Mouse (Mus musculus): ENCODE measurements around the gene Dzip1.

Dzip1 gene

GRCm38 (mm10) chr14:118924673-118925615 lies at the start of gene Dzip1:
TSS of gene Dzip1 (minus strand) at chr14:118925460.
- no peak for DNase-seq (ENCODE audit: low read depth)

DNA sequence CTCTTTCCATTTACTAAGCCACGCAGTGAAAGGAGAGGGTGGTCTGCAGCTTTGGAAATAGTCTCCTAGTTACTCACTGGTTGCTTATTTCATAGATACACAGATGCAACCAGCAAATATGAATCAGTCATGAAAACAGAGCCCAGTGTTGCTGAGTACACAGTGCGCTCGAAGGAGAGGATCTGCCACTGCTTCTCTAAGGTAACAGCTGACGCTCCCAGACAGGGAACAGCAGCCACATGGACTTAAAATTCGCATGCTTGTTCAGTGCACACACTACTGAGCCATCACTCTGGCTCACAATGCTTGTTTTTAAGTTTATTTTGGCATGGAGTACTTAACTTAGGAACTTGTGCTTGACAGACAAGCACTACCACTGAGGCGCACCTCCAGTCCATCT lies 47.0 kb upstream of the Dzip1 start:
- DNase-seq (ENCODE audit: low read depth), result no peak

- DNase-seq (ENCODE audit: low read depth), result no peak
These were observed 42.4 kb upstream of the Dzip1 start for GRCm38 (mm10) chr14:118967646-118968045.

DNA sequence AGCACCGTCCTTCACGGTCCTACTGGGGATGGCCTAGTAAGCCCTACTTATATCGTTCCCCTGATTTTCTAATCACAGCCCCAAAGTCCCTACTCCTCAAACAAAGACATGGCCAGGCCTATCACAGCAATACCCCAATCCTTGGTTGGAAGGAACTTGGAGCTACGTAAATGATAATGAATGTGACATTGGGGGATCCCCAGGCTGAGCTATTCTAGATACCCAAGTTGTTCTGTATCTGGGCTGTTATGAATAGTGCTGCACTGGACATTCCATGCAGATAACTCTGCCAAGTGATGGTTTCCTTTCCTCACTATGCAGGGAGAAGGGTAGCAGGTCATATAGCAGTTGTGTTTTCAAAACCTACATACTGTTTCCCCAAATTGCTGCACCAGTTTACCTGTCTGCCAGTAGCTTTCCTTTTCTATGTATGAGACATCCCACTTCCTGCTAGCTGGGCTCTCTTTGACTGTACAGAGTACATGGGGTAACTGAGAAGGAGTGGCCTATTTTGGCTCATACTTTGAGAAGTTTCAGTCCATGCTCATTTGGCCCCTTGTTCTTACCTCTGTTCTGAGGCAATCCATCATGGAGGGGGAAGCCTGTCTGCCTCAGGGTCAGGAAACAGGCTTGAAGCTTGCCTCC lies 40.2 kb upstream of the Dzip1 start:
- DNase-seq (ENCODE audit: low read depth), result no peak

- DNase-seq (ENCODE audit: low read depth), result no peak
These were observed 32.8 kb upstream of the Dzip1 start for GRCm38 (mm10) chr14:118958010-118958409.

DNA sequence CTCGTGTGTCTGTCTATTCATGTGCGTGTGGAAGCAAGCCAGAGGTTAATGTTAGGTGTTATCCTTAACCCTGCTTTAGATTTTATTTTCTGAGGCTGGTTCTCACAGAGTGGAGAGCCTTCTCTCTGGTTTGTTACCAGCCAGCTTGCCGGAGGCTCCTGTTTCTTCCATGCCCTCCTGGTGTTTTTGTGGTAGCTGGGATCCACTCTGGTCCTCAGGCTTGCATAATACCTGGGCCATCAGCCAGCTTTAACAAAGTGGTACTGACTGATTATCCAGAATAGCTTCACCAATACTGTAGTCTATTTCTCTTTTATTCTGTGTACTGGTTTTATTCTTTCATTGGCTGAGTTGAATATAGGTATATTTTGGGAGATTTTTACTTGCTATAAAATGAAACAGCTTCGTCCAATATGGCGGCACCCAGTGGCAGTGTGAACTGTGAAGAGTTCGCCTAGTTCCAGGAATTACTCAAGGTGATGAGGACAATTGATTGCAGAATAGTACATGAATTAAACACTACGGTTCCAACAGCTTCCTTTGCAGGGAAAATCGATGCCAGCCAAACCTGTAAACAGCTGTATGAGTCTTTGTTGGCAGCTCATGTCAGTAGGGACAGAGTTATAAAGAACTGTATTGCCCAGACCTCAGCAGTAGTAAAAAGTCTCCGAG lies 26.8 kb upstream of the Dzip1 start:
- DNase-seq (ENCODE audit: low read depth), result no peak

DNA sequence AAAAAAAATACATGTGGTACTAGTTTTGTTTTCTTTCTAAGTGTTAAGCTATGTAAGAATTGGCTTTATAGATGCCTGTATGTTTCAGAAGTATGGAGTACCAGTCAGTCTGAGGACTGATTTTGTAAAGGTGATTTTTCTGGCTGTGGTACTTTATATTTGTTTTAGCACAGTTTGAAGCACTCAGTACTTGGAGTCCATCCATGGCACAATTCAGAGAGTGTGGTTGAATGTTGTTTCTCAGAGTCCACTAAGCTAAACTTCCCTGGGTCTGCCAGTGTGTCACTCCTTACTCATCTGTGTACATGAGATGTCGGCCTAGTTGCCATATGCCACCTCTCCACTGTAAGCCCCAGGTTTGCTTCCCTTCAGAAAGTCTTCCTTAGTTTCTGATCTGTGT lies 23.6 kb upstream of the Dzip1 start:
- no peak for DNase-seq (ENCODE audit: low read depth)

DNA sequence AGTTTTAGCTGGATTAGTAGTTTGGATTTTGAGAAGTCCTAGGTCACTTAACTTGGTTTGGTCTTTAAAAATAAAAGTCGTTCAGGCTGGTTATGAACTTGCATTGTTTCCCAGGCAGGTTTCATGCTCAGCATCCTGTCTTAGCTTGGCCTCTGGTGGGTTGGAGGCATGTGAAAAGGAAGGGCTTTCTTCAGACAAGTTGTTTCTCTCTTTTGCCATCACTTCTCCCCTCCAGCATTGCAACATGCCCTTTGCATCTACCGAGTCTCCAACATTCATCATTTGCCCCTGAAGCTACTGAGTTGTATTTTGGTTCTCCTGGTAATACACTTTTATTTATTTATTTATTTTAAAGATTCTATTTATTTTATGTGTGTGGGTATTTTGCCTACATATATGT lies 19.4 kb upstream of the Dzip1 start:
- DNase-seq (ENCODE audit: low read depth), result no peak

- no peak for DNase-seq (ENCODE audit: low read depth)
These were observed 16.8 kb upstream of the Dzip1 start for GRCm38 (mm10) chr14:118942076-118942475.

GRCm38 (mm10) chr14:118940796-118941495 lies 15.7 kb upstream of the Dzip1 start:
- no peak for DNase-seq (ENCODE audit: low read depth)

DNA sequence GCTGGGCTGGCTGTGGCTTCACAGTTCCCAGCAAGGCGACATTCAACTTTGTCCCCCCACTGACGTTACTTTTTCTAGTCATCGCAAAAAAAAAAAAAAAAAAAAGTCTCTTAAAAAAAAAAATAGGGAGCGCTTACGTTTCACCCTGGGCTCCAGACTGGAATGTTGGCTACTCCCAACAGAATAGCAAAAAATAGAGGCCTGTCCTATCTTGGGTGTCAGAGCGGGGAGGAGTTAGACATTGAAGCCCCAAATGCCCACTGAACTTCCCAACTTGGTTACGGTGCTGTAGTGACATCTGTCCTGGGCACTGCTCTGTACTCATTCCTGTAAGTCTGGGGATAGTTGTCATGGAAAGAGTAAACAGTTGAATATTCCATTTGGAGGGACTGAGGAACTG lies 13.3 kb upstream of the Dzip1 start:
- no peak for DNase-seq (ENCODE audit: low read depth)

DNA sequence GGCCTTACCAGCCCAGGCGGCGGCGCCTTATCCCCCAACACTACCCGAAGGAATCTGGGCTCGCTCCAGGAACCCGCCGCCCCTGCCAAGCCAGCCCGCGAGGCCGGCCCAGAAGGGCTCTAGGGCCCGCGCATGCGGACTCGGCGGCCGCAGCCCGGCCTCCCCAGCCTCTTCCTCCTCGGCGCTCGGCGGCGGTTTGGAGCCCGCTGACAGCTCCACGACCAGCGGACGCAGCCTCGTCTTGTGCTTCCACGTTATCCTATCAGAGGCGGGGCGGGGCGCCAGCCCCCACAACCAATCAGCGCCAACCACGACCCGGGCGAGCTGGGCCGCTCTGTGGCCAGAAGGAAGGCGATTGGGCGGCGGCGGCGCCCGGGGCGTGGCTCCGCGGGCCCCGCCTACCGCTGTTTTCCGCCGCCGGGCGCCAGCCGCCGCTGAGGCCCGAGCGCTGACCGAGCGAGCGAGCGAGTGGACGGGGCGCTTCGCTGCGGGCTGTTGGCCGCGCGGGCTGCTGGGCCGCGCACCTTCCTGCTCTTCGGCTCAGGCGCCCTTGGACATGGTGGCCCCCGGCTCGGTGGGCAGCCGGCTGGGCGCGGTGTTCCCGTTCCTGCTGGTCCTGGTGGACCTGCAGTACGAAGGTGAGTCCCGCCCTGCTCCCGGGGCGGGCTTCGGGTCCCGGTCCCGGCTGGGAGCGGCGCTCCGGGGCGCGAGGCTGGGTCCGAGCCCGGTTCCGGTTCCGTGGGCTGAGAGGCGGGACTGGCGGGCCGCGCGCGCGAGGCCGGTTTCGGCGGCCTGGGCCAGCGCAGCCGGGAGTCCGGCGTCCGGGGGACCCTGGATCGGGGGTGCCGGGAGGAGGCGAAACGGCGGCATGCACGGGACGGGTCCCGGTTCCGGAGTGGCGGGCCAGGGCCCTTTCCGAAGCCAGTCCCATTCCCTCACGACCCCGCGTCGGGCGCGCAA lies 12.6 kb upstream of the Dzip1 start, which contains the start of gene Dnajc3:
TSS of gene Dnajc3 (plus strand) at position 444 of the 960 bp plus-strand sequence.
- peak; percentile 91 for DNase-seq (ENCODE audit: low read depth)

DNA sequence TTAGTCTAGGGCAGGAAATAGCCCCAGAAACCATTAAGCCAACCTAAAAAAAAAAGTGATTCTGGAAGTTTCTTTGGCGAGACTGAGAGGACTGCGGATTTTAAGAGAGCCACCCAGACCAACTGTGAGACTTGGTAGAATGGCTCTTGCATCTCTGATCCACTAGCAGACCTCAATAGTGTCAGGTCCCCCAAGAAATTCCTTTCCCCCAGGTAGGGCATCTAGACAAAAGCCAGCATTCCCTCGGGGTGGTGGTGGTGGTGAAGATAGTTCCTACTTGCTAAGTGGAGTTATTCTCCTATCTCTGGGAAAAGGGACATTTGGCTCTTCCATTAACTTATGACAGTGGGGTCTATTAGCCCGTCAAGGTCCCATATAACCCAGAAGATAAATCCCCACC lies 11.7 kb upstream of the Dzip1 start:
- no peak for DNase-seq (ENCODE audit: low read depth)

DNA sequence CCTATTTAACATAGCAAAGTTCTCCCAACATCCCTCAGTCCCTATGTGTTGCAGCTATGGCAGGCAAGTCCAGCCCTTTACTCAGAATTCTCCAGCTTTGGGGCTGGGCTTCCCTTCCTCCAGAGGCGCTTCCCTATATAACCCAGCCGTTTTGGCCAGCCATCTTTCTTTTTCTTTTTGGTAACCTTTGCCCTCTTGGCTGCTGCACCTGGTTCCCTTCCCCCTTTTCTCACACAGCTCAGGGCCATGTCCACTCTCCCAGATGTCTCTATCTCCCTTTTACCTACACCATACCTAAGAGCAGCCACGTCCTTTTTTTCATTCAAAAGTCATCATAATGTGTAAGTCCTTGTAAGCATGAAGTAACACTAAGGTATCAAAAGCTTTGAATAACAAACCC lies 11.0 kb upstream of the Dzip1 start:
- no peak for DNase-seq (ENCODE audit: low read depth)

- DNase-seq (ENCODE audit: low read depth), result no peak
These were observed 9.4 kb upstream of the Dzip1 start for GRCm38 (mm10) chr14:118934686-118935085.

DNA sequence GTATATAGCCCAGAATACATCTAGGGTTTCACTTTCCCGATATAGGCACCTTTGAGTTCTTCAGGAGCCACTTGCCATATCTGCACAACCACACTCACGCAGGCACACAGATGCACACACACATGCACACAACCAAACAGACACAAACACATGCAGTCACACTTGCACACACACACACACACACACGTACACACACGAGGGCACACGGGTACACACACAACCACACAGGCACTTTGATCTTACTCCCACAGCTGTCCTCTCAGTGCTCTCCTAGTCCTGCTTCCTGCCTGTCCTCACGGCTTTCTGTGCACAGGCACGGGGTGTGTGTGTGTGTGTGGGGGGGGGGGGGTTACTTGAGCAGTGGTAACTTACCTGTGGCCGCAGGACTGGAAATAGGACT lies 7.7 kb upstream of the Dzip1 start:
- DNase-seq (ENCODE audit: low read depth), result no peak

DNA sequence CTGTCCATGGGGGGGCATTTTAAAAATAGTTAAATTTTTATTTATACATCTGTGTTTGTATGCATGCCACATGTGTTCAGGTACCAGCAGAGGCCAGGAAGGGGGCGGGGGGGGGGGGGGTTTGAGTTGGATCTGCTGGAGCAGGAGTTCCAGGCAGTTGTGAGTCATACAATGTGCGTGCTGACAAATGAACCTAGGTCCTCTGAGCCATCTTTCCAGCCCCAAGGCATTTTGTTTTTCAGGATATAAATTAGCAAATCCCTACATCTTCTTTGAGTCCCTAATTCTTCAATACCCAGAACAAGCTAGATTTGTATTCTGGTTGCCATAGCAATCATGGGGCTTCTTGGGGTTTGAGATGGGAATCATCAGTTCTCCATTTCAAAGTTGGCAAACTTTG lies 5.9 kb upstream of the Dzip1 start:
- no peak for DNase-seq (ENCODE audit: low read depth)

DNA sequence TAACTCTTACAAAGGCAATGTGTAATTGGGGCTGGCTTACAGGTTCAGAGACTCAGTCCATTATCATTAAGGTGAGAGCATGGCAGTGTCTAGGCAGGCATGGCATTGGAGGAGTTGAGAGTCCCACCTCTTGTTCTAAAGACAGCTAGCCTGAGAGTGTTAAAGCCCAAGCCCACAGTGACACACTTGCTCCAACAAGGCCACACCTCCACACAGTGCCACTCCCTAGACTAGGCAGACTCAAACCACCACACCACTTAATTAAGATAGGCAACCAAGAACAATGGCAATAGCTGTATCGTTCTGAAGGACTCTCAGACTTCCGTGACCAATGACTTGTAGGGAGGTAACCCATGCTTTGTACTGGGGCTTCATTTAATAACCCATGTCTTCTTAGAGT lies 5.5 kb upstream of the Dzip1 start:
- DNase-seq (ENCODE audit: low read depth), result no peak

DNA sequence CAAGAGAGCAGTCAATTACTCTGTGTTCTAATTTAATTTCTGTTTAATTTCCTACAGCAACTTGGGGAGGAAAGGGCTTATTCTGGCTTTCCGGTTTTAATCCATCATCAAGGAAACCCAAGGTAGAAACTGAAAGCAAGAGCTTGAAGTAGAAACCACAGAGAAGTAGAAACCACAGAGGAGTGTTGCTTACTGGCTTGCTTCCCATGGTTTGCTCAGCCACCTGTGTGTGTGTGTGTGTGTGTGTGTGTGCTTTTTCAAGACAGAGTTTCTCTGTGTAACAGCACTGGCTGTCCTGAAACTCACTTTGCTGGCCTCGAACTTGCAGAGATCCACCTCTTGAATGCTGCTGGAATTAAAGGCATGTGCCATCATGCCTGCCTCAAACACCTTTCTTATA lies 4.5 kb upstream of the Dzip1 start:
- DNase-seq (ENCODE audit: low read depth), result no peak

GRCm38 (mm10) chr14:118928565-118928964 lies 3.3 kb upstream of the Dzip1 start:
- no peak for DNase-seq (ENCODE audit: low read depth)

DNA sequence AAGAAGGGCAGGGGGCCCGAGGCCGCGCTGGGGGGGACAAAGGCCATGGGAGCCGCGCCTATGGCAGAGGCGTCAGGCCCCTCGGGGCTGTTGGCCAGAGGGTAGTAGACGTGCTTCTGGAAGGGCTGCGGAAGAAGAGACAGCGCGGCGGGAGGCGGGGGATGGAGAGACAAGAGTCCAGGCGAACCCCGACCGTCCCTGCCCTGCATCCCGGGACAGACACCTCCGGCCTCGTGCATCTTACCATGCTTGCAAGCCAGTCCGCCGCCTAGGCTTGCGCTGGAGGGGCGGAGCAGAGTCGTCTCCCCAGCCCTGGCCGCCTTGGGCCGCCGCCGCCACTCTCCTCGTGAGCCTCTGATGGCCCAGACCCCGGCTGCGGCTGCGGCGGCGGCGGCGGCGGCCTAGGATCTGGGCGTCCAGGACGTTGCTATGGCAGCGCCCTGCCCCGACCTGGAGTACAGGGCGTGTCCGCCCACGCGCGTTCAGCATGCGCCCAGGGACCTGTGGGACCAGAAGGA lies 2.5 kb downstream of the Dzip1 start:
- DNase-seq (ENCODE audit: low read depth), result no peak

All from c-Kit-positive CD71-negative TER-119-negative erythroid progenitor cells, embryonic 14.5 days (primary cell).